Mouse (Mus musculus): Measurements from ENCODE around the gene Ncoa5.

GRCm38 (mm10) chr2:165004237-165004636 lies 30.4 kb downstream of the Ncoa5 start:
- TF ChIP-seq CTCF (IDR thresholded peaks at IDR 0.05; ENCODE audit: insufficient read depth, low read depth, low read length) (no peak), POLR2A (IDR thresholded peaks at IDR 0.05; ENCODE audit: insufficient read depth, low read depth, low read length) (no peak)

Measured in olfactory bulb, adult 2 months (tissue).